Mouse (Mus musculus) B cell, adult (primary cell): ENCODE data around the gene Rabl6. TPM values are rescaled to one million over a fixed set of nuclear protein-coding genes. Genes with fewer than 3 reads are reported as not detected.

Experiments
- total RNA-seq: library from RNA; stranded (reverse); gene quantifications from 4 replicates; pipeline ENCODE4 v1.2.4, GENCODE M21; 2023; ENCODE audit not compliant: inconsistent age

Gene Rabl6
- 84.7 to 117 TPM (median 104 TPM) in 4 replicates for total RNA-seq

GRCm38 (mm10) chr2:25607761-25608622 lies at the start of gene Rabl6:
Rabl6 (minus strand) TSS chr2:25608521.

GRCm38 (mm10) chr2:25657652-25658051 lies 49.3 kb upstream of the Rabl6 start, which contains the start of gene Lcn5:
Lcn5 (plus strand) TSS chr2:25657952.

GRCm38 (mm10) chr2:25652902-25653301 lies 44.6 kb upstream of the Rabl6 start, which contains the start of gene Lcn8:
Lcn8 (plus strand) TSS chr2:25653120.

GRCm38 (mm10) chr2:25627811-25628210 lies 19.5 kb upstream of the Rabl6 start, which contains the start of gene Fcna:
Fcna (minus strand) TSS chr2:25628030.

GRCm38 (mm10) chr2:25621229-25622200 lies 13.2 kb upstream of the Rabl6 start, which contains the start of gene Tmem141:
Tmem141 (minus strand) TSS chr2:25622005.

GRCm38 (mm10) chr2:25617578-25617977 lies 9.3 kb upstream of the Rabl6 start, which contains the start of gene Ccdc183:
Ccdc183 (minus strand) TSS chr2:25617678.

GRCm38 (mm10) chr2:25581294-25581864 lies 26.9 kb downstream of the Rabl6 start, which contains the start of gene Ajm1:
Ajm1 (minus strand) TSS chr2:25581757.

GRCm38 (mm10) chr2:25574579-25575431 lies 33.5 kb downstream of the Rabl6 start, which contains the start of the genes Mamdc4 and Phpt1:
Mamdc4 (minus strand) TSS chr2:25574845.
Phpt1 (minus strand) TSS chr2:25575224.

GRCm38 (mm10) chr2:25557221-25557963 lies 50.9 kb downstream of the Rabl6 start, which contains the start of gene Edf1:
Edf1 (plus strand) TSS chr2:25557847.

GRCm38 (mm10) chr2:25546811-25547491 lies 61.4 kb downstream of the Rabl6 start, which contains the start of gene Traf2:
Traf2 (minus strand) TSS chr2:25546940.

Other genes with a start within 250 kb of the Rabl6 start
- gene Uap1l1, start 242.8 kb downstream of the Rabl6 start, total RNA-seq, result 29.6 to 32.3 TPM (median 30.7 TPM) in 4 replicates
- 0.94 to 1.4 TPM (median 1.1 TPM) in 4 replicates for gene Sapcd2, start 236.2 kb downstream of the Rabl6 start, total RNA-seq
- not detected in 4 replicates for gene Entpd2, start 212.6 kb downstream of the Rabl6 start, total RNA-seq
- gene Npdc1, start 209.2 kb downstream of the Rabl6 start, total RNA-seq, result not detected in 4 replicates
- gene Fut7, start 185.3 kb downstream of the Rabl6 start, total RNA-seq, result 0.24 TPM in 1 of 4 replicates, not detected in the others
- 36.8 to 44.5 TPM (median 42.0 TPM) in 4 replicates for gene Abca2, start 179.8 kb downstream of the Rabl6 start, total RNA-seq
- gene Clic3, start 151.7 kb downstream of the Rabl6 start, total RNA-seq, result 0.80 TPM in 1 of 4 replicates, not detected in the others
- 111 to 124 TPM (median 114 TPM) in 4 replicates for gene Paxx, start 147.4 kb downstream of the Rabl6 start, total RNA-seq
- gene Ptgds, start 138.5 kb downstream of the Rabl6 start, total RNA-seq, result not detected in 4 replicates
- gene Lcn12, start 114.6 kb downstream of the Rabl6 start, total RNA-seq, result not detected in 4 replicates
- gene Fbxw5, start 107.8 kb downstream of the Rabl6 start, total RNA-seq, result 69.9 to 80.2 TPM (median 72.7 TPM) in 4 replicates
- 0.45 to 2.0 TPM (median 0.80 TPM) in 4 replicates for gene C8g, start 106.8 kb downstream of the Rabl6 start, total RNA-seq
- 48.8 to 61.5 TPM (median 56.4 TPM) in 4 replicates for gene Traf2, start 61.6 kb downstream of the Rabl6 start, total RNA-seq
- gene Edf1, start 50.7 kb downstream of the Rabl6 start, total RNA-seq, result 111 to 137 TPM (median 123 TPM) in 4 replicates
- gene Mamdc4, start 33.7 kb downstream of the Rabl6 start, total RNA-seq, result 1.8 to 3.7 TPM (median 2.4 TPM) in 4 replicates
- 15.5 to 23.8 TPM (median 21.3 TPM) in 4 replicates for gene Phpt1, start 33.3 kb downstream of the Rabl6 start, total RNA-seq
- gene Ajm1, start 26.8 kb downstream of the Rabl6 start, total RNA-seq, result 0.15 to 0.42 TPM (median 0.19 TPM) in 4 replicates
- gene Ccdc183, start 9.2 kb upstream of the Rabl6 start, total RNA-seq, result not detected in 4 replicates
- 0.99 to 2.1 TPM (median 1.3 TPM) in 3 of 4 replicates, not detected in the other for gene Tmem141, start 13.5 kb upstream of the Rabl6 start, total RNA-seq
- gene Fcna, start 19.5 kb upstream of the Rabl6 start, total RNA-seq, result 4.0 to 8.2 TPM (median 6.6 TPM) in 4 replicates
- gene Lcn8, start 44.6 kb upstream of the Rabl6 start, total RNA-seq, result not detected in 4 replicates
- gene Lcn5, start 49.4 kb upstream of the Rabl6 start, total RNA-seq, result not detected in 4 replicates
- gene Lcn6, start 68.3 kb upstream of the Rabl6 start, total RNA-seq, result not detected in 4 replicates
- gene Lcn10, start 74.2 kb upstream of the Rabl6 start, total RNA-seq, result not detected in 4 replicates
- not detected in 4 replicates for gene Obp2a, start 91.5 kb upstream of the Rabl6 start, total RNA-seq
- 28.3 to 34.8 TPM (median 29.7 TPM) in 4 replicates for gene Bmyc, start 98.2 kb upstream of the Rabl6 start, total RNA-seq
- not detected in 4 replicates for gene Obp2b, start 128.5 kb upstream of the Rabl6 start, total RNA-seq
- not detected in 4 replicates for gene Lcn3, start 157.0 kb upstream of the Rabl6 start, total RNA-seq
- not detected in 4 replicates for gene Lcn11, start 168.5 kb upstream of the Rabl6 start, total RNA-seq
- not detected in 4 replicates for gene Gm13539, start 173.7 kb upstream of the Rabl6 start, total RNA-seq
- gene Glt6d1, start 207.3 kb upstream of the Rabl6 start, total RNA-seq, result not detected in 4 replicates
- not detected in 4 replicates for gene Lcn9, start 214.6 kb upstream of the Rabl6 start, total RNA-seq
- not detected in 4 replicates for gene Sohlh1, start 238.7 kb upstream of the Rabl6 start, total RNA-seq